Mouse (Mus musculus): ENCODE measurements around the gene Msh4.
"Not testable (repeated sequence)": the region's sequence is repeated elsewhere in the genome, so short reads cannot be mapped to it uniquely, and the experiment has no call there.

Msh4 gene

GRCm38 (mm10) chr3:153911197-153911881 is 5.4 kb upstream of the Msh4 start:
- no peak for DNase-seq (ENCODE audit: low spot score in 2 of 2)

- no peak for DNase-seq (ENCODE audit: low spot score in 2 of 2)
Observed at GRCm38 (mm10) chr3:153910489-153910888, 4.6 kb upstream of the Msh4 start.

- DNase-seq (ENCODE audit: low spot score in 2 of 2), result no peak
Observed at GRCm38 (mm10) chr3:153908919-153909318, 3.0 kb upstream of the Msh4 start.

- no peak for DNase-seq (ENCODE audit: low spot score in 2 of 2)
Observed at GRCm38 (mm10) chr3:153905251-153906135, 445 bp downstream of the Msh4 start.

GRCm38 (mm10) chr3:153904586-153904985 is 1.4 kb downstream of the Msh4 start:
- peak in 1 of 2 experiments; percentile 25 for DNase-seq (ENCODE audit: low spot score in 2 of 2)

GRCm38 (mm10) chr3:153902595-153902994 is 3.3 kb downstream of the Msh4 start:
- no peak for DNase-seq (ENCODE audit: low spot score in 2 of 2)

GRCm38 (mm10) chr3:153901904-153902303 is 4.0 kb downstream of the Msh4 start:
- no peak for DNase-seq (ENCODE audit: low spot score in 2 of 2)

GRCm38 (mm10) chr3:153897216-153897615 is 8.7 kb downstream of the Msh4 start:
- no peak for DNase-seq (ENCODE audit: low spot score in 2 of 2)

- DNase-seq (ENCODE audit: low spot score in 2 of 2), result no peak
Observed at GRCm38 (mm10) chr3:153895454-153895853, 10.5 kb downstream of the Msh4 start.

GRCm38 (mm10) chr3:153889188-153889781 is 16.7 kb downstream of the Msh4 start:
- no peak for DNase-seq (ENCODE audit: low spot score in 2 of 2)

- DNase-seq (ENCODE audit: low spot score in 2 of 2), result no peak
Observed at GRCm38 (mm10) chr3:153888141-153888540, 17.8 kb downstream of the Msh4 start.

- DNase-seq (ENCODE audit: low spot score in 2 of 2), result no peak
Observed at GRCm38 (mm10) chr3:153886296-153886695, 19.6 kb downstream of the Msh4 start.

- no peak for DNase-seq (ENCODE audit: low spot score in 2 of 2)
Observed at GRCm38 (mm10) chr3:153871396-153871795, 34.5 kb downstream of the Msh4 start.

- no peak for DNase-seq (ENCODE audit: low spot score in 2 of 2)
Observed at GRCm38 (mm10) chr3:153867149-153868136, 38.5 kb downstream of the Msh4 start.

- DNase-seq (ENCODE audit: low spot score in 2 of 2), result no peak
Observed at GRCm38 (mm10) chr3:153864636-153865429, 41.1 kb downstream of the Msh4 start.

- DNase-seq (ENCODE audit: low spot score in 2 of 2), result no peak
Observed at GRCm38 (mm10) chr3:153863816-153864215, 42.1 kb downstream of the Msh4 start.

- not testable (repeated sequence) for DNase-seq (ENCODE audit: low spot score in 2 of 2)
Observed at GRCm38 (mm10) chr3:153860392-153860791, 45.5 kb downstream of the Msh4 start.

- no peak for DNase-seq (ENCODE audit: low spot score in 2 of 2)
Observed at GRCm38 (mm10) chr3:153858350-153859001, 47.5 kb downstream of the Msh4 start.

GRCm38 (mm10) chr3:153852266-153852665 is 53.7 kb downstream of the Msh4 start:
- no peak for DNase-seq (ENCODE audit: low spot score in 2 of 2)

GRCm38 (mm10) chr3:153850759-153851158 is 55.2 kb downstream of the Msh4 start:
- DNase-seq (ENCODE audit: low spot score in 2 of 2), result no peak

Data from frontal cortex, postnatal 25 days (tissue).